Mouse (Mus musculus) frontal cortex, adult 2 months (tissue): ENCODE data around the gene Edrf1. TPM values are rescaled to one million over a fixed set of nuclear protein-coding genes. Genes with fewer than 3 reads are reported as not detected.

ENCODE experiments used
- polyA plus RNA-seq: library from polyadenylated mRNA; depleted of rRNA; stranded (reverse); fragments of >200 nt; gene quantifications from 2 replicates; pipeline ENCODE4 v1.2.3, GENCODE M21; 2012; rRNA removed

Gene Edrf1
- polyA plus RNA-seq, 1 experiment: 19.5 TPM

Other genes with a start within 250 kb of the Edrf1 start
- gene Tex36, start 35.4 kb upstream of the Edrf1 start, polyA plus RNA-seq: not detected in 2 replicates
- gene Mmp21, start 42.5 kb downstream of the Edrf1 start, polyA plus RNA-seq: 0.19 and 0.24 TPM in 2 replicates
- gene Bccip, start 71.8 kb downstream of the Edrf1 start, polyA plus RNA-seq: 116 and 117 TPM in 2 replicates
- gene Uros, start 72.5 kb downstream of the Edrf1 start, polyA plus RNA-seq: 36.1 and 36.7 TPM in 2 replicates
- 6.3 and 7.1 TPM in 2 replicates for gene Fank1, start 139.3 kb downstream of the Edrf1 start, polyA plus RNA-seq
- 33.6 and 38.6 TPM in 2 replicates for gene Dhx32, start 145.2 kb downstream of the Edrf1 start, polyA plus RNA-seq